Mouse (Mus musculus) liver, adult 2 months (tissue): ENCODE data around the gene Aven.

Experiments
- CTCF ChIP-seq: fragments of 200-500 bp; IDR thresholded peaks from 2 replicates; pipeline ENCODE4 v1.5.1; 2011; ENCODE audit warnings: low read depth, low read length, control low read depth
- POLR2A ChIP-seq: fragments of 200-500 bp; IDR thresholded peaks from 2 replicates; pipeline ENCODE4 v1.6.1; 2011; ENCODE audit warnings: low read length, control low read depth; ENCODE audit not compliant: insufficient read depth; ENCODE audit errors: extremely low read depth

- no peak for TF ChIP-seq CTCF
- TF ChIP-seq POLR2A, result no peak
Measured at GRCm38 (mm10) chr2:112482533-112483333, 10.0 kb upstream of the Aven start.
